Mouse (Mus musculus) embryo, embryonic 10.5 days (tissue): Measurements from ENCODE around the gene Spint5.
"Not testable (repeated sequence)": the region's sequence is repeated elsewhere in the genome, so short reads cannot be mapped to it uniquely, and the experiment has no call there.

Experiments
- DNase-seq: peaks from one replicate; pipeline ENCODE4 v3.0.0-alpha.2; 2015; ENCODE audit warnings: low spot score

Spint5 gene

DNA sequence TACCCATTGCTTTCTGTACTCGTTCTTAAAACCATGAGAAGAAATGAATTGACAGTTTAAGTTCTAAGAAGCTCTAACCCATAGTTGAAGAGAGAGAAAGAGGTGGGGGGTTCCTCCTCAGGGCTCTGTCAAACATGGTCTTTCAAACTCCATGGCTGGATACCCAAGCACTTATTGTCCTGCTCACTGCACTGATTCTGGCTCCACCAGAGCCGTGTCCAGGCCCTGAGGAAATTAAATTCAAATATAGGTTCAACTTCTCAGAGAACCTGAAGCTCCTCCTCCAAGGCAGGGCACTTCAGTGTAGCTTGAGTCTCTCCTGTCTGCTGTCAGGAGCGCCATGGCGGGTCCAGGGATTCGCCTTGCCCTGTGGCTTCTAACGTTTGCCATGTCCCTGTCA, at the start of gene Spint5:
TSS of gene Spint5 (plus strand) at position 301 of the 400 bp plus-strand sequence.
- DNase-seq = no peak

DNA sequence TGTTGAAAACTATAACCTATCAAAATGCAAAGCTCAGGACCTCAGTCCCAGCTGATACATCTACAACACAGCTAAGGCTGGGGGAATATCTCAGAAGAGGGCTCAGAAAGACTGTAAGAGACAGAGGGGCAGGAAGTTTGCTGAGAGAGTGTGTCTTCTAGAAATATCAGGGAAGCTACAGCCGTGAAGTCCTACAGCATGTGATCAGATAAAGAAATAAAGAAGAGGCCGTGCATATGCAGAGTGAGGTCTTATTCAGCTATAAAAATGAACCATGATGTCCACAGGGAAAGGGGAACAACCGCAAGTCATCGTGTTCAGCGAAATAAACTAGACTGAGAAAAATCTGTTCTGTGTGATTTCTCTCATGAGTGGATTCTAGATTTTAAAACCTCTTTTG, 44.8 kb upstream of the Spint5 start:
- DNase-seq = no peak

DNA sequence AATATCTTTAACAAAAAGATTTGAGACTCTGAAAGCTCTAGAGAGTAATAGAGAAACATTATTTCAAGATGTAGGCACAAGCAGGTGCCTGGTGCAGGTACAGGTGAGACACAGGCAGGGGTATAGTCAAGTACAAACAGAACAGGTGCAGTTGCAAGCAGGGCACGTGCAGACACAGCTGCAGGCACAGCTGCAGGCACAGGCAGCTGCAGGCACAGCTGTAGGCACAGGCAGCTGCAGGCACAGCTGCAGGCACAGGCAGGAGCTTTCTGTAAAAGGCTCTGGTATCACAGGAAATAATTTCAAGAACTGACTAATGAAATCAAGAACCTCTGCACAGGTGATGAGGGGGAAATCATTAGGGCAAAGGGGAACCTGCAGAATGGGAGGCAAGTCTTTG, 44.2 kb upstream of the Spint5 start:
- DNase-seq = no peak

DNA sequence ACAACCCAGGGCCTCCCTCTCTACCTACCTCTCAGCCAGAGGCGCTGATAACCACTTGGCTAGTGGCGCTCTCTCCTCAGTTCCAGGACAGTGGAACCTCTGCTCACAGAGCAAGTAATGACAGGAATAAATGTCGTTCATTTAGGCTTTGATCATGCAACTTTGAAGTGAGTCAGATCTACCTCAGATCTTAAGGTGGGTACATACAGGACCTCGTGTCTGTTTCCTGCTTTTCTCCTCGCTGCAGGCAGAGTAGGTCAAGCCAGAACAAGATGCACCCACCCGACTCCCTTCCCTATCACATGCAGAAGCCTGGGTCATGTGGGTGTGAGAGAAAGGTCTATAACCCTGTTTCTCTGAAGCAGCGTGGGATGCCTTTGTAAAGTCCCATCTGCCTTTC, 41.1 kb upstream of the Spint5 start, which contains the start of gene Wfdc11:
TSS of gene Wfdc11 (minus strand) at position 101 of the 400 bp plus-strand sequence.
- DNase-seq = no peak

DNA sequence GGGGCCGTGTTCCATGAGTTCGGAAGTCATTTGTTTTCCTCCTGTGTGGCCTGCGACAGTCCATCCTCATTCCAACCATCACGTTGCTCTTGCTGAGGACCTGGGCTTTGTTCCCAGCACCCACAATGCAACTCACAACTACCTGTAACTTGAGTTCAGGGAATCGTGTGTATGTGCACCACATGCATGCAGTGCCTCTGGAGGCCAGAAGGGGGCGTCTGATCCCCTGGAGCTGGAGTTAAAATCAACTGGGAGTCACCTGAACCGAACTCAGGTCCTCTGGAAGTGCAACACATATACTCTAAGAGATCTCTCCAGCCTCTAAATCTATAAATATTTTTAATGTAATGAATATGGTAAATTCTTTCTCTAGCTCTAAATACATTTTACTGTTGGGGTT, 39.0 kb upstream of the Spint5 start:
- DNase-seq = no peak

DNA sequence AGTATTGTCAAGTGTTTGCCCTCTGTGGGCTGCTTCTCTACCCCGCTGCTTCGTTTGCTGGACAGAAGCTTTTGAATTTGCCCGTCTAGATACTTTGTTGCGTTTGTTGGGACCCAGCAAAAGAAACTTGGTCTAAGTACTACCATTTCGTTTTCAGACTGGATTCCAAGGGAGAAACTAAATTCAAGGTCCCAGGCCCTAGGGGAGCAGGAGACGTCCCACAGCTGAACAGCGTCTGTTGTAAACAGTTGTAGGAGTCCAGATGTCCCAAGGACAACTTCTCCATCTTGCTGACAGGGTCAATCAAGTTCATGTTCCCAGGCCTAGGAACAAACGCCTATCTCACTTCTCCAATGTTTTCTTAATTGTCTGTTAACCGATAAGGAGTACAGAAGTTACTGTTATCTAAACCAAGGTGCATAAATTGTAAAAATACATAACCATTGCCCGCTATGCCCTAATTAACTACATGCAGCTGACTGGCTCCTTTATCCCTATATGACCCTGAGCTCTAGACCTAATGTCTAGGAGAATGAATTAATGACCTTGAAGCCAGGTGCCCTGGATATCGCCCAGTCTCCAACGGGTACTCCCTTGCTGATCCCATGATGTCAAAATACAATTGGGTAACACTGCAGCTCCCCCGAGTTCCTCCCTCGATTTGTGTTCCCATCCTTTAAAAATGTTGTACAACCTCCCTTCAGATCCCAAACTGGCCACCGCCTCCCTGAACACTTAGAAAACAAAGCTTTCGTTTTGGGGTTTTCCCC, 38.0 kb upstream of the Spint5 start:
- no peak for DNase-seq

DNA sequence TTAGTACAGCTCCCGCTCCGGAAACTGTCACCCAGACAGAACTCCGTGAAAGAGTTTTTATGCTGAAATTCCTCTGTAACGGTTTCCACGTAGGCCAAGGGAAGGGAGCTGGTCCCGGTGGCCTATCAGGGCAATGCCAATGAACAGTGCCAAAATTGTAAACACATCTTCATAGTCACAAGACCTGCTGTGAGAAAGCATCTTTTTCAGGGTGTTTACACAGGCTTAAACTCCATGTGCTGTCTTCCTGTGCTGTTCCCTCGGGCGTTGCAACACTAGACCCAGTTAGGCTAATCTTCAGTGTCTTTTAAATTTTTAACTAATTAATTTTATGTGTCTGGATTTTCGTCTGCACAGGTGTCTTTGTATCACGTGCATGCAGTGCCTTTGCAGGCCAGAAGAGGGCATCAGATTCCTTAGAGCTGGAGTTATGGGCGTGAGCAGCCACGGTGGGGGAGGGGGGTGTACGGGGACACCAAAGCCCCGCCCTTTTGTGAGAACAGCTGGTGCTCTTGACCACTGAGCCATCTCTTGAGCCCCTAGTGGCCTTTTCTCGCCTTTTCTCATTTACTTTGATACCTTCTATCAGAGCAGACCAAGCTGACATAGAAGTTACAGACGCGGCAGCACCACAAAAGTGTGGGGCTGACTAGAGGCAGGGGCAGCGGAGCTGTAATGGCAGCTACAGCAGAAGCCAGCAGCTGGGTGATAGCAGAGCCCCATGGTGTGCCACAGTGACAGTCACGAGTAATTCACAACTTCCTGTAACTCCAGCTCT, 36.1 kb upstream of the Spint5 start:
- DNase-seq = peak; percentile 93

DNA sequence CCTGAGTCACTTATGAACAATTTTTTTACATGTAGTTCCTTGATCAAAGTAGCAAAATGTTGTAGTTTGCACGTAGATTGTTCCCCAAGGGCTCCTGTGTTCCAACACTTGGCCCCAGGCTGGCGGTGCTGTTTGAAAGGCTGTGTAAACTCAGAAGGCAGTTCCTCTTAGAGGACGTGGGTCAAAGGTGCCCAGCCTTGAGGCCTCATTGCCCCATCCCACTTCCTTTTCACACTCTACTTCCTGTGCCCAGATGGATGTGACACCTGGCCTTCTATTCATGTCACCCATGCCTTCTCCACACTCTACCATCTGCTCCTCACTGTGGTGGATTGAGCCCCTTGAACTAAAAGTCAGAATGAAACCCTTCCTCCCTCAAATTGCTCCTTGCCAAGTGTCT, 35.2 kb upstream of the Spint5 start:
- peak; percentile 45 for DNase-seq

DNA sequence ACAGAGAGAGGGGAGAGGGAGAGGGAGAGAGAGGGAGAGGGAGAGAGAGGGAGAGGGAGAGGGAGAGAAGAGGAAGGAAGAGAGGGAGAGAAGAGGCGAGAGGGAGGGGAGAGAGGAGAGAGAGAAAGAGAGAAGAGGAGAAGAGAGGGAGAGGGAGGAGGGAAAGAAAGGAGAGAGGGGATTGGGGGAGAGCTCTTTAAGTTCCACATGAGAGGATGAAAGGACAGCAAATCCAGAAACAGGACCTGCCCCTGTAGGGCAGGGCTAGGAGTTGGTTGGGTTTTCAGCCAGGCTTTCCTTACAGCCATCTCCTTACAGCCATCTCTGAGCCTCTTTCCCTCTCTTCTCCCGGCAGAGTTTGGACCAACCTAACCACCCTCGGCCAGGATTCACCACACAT, 30.3 kb upstream of the Spint5 start, which contains the start of gene Wfdc13:
TSS of gene Wfdc13 (plus strand) at position 301 of the 400 bp plus-strand sequence.
- DNase-seq = no peak

DNA sequence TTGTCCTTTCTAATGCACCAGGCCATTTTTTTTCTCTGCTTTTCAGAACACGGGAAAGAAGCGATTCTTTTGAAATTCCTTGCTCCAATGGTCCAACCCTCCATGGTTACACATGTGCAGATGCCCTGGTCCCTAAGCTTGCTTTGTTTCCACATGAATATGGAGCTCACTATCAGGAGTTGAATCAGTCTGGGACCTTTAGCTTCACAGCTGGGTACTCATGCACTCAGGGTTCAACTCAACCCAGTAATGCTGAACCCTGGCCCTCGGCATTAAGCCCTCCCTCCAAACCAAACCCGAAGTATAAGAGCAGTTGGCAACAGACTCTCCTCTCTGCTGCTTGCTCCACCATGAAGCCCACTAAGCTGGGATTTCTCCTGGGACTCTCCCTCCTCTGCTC, 16.9 kb upstream of the Spint5 start, which contains the start of gene Spint4:
TSS of gene Spint4 (plus strand) at position 301 of the 400 bp plus-strand sequence.
- DNase-seq = no peak

DNA sequence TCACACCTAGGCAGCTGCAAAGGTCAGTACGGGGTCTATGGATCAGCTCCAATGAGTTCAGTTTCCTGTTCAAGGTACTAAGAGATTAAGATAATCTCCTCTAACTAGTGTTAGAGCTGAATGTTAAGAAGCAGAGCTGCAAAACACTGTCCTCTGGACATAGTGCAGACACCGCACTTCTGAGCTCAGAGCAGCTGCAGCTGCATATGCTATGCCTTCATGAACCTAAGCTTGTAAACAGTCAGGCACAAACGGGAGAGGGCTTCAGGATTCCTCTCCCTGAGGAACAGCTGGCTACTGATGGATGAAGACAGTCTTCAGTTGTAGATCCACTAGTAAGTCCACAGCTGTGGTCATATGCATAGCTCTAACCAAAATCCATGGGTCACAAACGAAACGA, 14.1 kb upstream of the Spint5 start:
- DNase-seq = no peak

DNA sequence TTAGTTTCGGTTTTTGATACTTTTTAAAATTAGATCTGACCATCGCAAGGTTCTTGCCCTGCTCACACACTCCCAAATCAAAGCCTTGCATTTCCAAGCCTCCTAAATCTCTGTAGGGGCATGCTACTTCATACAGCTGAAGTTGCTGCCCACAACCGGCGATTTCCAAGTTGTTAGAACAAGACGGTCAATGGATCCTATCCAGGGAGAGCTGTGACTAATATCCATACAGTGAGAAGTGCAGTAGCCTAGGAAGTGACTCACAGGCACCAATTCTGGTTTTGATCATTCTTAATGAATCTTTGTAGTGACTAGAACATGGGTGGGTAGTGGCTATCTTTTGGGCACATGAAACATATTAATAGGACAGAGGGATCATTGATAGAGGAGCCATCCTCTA, 13.3 kb upstream of the Spint5 start:
- DNase-seq = no peak

DNA sequence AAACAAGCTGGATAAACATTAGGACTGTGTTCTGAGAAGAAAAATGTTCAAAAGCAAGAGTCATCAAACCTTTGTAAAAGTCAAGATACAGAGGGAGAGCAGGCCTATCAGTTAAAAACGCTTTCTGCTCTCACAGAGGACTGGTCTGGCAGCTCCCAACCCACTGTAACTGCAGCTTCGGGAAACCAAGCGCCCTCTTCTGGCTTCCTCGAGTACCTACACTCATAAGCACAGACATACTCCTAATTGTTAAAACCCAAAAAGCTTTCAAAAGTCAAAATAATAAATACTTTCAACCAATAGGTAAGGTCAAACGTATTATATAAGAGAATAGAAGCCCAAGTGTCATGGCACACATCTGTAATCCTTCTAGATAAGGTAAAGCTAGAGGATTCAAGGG, 10.9 kb upstream of the Spint5 start:
- no peak for DNase-seq

DNA sequence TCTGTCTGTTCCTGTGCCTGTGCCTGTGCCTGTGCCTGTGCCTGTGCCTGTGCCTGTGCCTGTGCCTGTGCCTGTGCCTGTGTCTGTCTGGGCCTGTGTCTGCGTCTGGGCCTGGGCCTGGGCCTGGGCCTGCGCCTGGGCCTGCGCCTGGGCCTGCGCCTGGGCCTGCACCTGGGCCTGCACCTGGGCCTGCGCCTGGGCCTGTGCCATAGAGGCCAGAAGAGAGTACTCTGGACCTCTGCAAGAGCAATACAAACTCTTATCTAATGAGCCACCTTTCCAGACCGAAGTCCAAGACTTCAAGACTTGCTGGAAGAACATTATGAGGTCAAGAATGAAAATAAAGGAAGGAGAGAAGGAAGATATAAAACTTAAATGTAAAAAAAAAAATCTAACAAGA, 9.8 kb upstream of the Spint5 start:
- DNase-seq = no peak

DNA sequence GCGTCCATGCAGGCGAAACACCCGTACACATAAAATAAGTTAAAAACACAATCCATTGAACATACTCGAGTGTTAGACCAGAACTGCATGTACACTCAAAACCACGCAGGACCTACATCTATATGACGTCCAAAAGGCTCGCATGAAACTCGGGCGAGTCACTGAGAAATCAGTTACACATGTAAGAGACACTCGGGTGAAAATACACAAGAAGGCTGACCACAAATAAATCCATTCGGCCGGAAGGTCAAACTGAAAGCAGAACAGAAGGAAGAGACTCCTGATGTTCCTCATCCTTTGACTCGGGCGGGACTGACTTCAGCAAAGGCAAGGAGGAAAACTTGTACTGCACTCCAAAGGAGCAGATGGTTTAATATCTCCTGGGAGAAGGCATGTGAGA, 9.1 kb upstream of the Spint5 start:
- DNase-seq = no peak

DNA sequence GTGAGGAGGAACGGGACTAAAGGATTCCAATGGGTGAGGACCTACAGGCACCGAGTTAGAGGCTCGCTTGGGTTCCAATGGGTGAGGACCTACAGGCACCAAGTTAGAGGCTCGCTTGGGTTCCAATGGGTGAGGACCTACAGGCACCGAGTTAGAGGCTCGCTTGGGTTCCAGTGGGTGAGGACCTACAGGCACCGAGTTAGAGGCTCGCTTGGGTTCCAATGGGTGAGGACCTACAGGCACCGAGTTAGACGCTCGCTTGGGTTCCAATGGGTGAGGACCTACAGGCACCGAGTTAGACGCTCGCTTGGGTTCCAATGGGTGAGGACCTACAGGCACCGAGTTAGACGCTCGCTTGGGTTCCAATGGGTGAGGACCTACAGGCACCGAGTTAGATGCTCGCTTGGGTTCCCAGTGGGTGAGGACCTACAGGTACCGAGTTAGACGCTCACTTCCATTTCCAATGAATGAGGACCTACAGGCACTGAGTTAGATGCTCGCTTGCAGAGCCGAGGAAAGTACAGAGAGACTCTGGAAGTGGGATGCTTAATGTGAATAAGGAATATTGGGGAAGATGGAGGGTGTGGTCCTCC, 1.2 kb downstream of the Spint5 start:
- not testable (repeated sequence) for DNase-seq

DNA sequence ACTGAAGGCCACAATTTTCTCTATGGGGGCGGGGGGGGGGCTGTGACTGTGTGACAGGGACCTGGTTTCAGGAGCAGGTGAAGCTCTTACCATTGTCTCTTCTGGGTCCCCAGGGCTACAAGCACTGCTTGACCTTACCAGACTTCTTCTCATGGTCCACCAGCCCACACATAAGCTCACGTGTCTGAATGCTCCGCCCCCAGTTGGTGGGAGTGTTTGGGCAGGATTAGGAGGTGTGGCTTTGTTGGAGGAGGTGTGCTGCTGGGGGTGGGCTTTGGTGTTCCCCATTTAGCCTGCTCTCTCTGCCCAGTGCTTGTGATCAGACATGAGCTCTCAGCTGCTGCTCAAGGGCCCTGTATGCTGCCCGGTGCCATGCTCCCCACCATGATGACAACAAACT, 8.2 kb downstream of the Spint5 start:
- no peak for DNase-seq

DNA sequence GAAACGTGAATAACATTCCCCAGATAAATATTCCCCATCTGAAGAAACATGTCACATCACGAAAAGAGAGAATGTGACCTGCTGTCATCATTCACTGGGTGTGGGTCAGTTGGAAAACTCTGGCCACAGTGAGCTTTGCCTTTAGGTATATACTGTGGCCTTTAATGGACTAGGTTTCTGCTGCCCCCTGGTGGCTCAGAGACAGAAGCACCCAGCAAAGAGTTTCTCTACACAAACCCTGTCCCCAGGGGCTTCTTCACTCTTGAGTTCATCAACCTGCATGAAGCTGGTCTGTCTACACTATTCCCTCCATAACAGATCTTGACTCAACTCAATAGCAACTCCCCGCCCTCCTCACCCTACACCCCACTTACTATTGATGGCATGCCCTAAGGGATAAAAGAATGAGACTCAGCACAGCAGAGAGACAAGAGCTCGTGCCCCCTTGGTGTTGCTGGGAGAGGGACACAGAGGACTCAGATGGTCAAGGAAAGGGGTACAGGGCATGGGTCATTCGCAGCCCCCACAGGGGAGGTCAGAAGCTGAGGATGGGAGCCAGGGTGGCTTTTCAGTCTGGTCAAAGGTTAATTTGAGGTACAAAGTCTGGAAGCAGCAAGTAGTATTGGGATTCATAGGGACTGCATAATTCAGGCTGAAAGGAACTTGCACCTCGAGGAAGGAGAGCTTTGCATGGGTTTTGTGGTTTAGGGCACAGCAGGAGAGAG, 11.0 kb downstream of the Spint5 start:
- peak; percentile 90 for DNase-seq

DNA sequence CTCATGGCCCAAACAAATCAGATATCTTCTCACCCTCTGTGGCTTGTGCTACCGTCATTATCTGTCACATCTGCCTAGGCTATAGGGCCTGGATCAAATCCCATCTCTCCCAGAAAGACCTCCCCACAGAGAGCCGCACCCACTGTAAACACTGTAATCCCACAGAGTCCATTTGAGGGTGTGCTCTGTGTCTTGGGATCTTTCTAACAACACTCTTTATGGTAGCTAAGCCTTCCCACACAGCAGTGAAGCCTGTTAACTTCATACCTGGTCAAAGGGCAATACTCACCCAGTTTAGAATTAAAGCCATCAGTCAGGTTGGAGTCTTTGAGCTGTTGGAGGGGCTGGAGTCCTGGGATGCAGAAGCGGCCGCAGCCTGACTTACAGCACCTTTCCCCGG, 16.6 kb downstream of the Spint5 start:
- DNase-seq = no peak

DNA sequence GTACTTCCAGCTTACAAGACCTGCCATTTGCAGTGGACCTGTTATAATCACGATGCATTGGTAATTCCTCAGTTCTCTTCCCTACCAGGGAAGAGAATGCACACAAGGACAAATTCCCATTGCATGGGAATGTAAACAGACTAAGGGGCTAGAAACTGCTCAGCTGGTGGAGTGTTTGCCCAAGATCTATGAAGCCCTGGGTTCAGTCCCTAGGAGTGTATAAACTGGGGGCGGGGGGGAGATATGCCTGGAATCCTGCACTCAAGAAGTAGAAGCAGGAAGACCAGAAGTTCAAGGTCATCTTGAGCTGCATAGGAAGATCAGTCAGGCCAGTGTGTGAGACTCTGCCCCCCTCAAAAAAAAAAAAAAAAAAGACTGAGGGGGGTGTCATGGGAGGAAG, 18.2 kb downstream of the Spint5 start:
- DNase-seq = no peak

DNA sequence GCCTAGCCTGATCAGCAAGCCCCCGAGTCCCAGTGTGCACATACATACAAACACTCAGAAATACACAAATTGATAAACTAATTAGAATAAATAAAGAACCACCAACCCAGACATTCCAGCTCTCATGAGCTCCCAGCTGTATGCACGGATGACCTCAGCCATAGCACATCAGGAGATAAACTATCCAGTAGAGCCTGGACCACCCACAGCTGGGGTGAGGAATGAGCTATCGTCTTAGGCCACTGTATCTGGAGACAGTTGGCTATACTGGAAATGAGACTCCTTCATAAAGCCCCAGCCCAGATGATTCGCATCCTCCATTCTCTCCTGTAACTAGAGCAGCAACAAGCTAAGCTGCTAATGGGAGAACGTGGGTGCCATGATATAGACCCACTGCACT, 19.7 kb downstream of the Spint5 start:
- DNase-seq = no peak

DNA sequence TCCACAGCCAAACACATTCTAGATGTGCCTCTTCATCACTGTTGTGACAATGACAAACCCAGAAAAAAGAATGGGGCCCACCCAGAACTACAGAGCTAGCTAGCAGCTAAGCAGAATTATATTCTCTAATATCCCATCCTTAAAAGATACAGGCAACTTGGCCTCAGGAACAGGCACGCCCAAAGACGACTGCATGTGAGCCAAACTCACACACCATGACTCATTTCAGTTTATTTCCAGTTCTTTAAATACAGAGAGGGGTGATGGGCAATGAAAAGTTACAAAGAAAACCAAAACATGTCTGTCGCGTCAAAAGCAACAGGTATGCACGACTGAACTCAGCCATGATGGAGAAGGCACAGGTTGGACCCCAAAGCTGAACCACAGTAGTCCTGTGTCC, 20.3 kb downstream of the Spint5 start:
- no peak for DNase-seq
